Mouse (Mus musculus) macrophage (primary cell): Measurements from ENCODE around the gene Psmc3. TPM values are rescaled to one million over a fixed set of nuclear protein-coding genes. Genes with fewer than 3 reads are reported as not detected.
A peak's percentile ranks its signal among the peaks of the same experiment; 100 is the strongest.
"Not testable (repeated sequence)": the region's sequence is repeated elsewhere in the genome, so short reads cannot be mapped to it uniquely, and the experiment has no call there.

Experiments
- H3K27ac ChIP-seq: fragments of 350-480 bp; formaldehyde crosslinking; 2 replicates; pipeline ENCODE4 v1.9.0; 2021
- H3K36me3 ChIP-seq: fragments of 350-480 bp; formaldehyde crosslinking; 2 replicates; pipeline ENCODE4 v1.9.0; 2021; ENCODE audit errors: inconsistent target
- H3K4me3 ChIP-seq: fragments of 350-480 bp; formaldehyde crosslinking; 2 replicates; pipeline ENCODE4 v1.9.0; 2021; ENCODE audit errors: inconsistent target
- H3K79me2 ChIP-seq: fragments of 350-480 bp; formaldehyde crosslinking; 2 replicates; pipeline ENCODE4 v1.9.0; 2021; ENCODE audit errors: inconsistent target
- WGBS: methylation state at CpG from one replicate; pipeline ENCODE4 v1.1.7; 2026; ENCODE audit warnings: inconsistent platforms; ENCODE audit not compliant: missing documents; 5-methylcytosine and 5-hydroxymethylcytosine counted together
- polyA plus RNA-seq: library from polyadenylated mRNA; stranded (reverse); fragments of 250-400 nt; gene quantifications from 3 replicates; pipeline ENCODE4 v1.2.4, GENCODE M21; 2018; ENCODE audit warnings: inconsistent platforms

Gene Psmc3
- polyA plus RNA-seq, 1 experiment from 2014 or later: 321 TPM

- 0% methylated on average over 10 of the region's 10 CpGs for WGBS
- H3K4me3 ChIP-seq: peak overlapping the region; percentile 95
- peaks cover 30% of the 10 kb centered on the region for H3K36me3 ChIP-seq
- peak overlapping the region; percentile 100 for H3K27ac ChIP-seq
- H3K79me2 ChIP-seq: peaks cover 79% of the 10 kb centered on the region
Measured at GRCm38 (mm10) chr2:91097015-91097414, 43.2 kb downstream of the Psmc3 start.

- Histone ChIP-seq H3K4me3 (peak overlapping the region; percentile 95), H3K36me3 (peaks cover 37% of the 10 kb centered on the region), H3K27ac (peak overlapping the region; percentile 100), H3K79me2 (peaks cover 81% of the 10 kb centered on the region)
- 6% methylated on average over 2 of the region's 2 CpGs for WGBS
Measured at GRCm38 (mm10) chr2:91098156-91098555, 44.3 kb downstream of the Psmc3 start.

GRCm38 (mm10) chr2:91101124-91101740 is 47.4 kb downstream of the Psmc3 start:
- Histone ChIP-seq H3K36me3 (peaks cover 66% of the 10 kb centered on the region), H3K79me2 (peaks cover 100% of the 10 kb centered on the region), H3K27ac (peak overlapping the region; percentile 22; the same call in 1 of the 2 replicates), H3K4me3 (no peak overlapping the region)
- 9% methylated on average over 7 of the region's 7 CpGs for WGBS

- WGBS: 93% methylated on average over 3 of the region's 3 CpGs
- peaks cover 100% of the 10 kb centered on the region for H3K79me2 ChIP-seq
- H3K4me3 ChIP-seq: no peak overlapping the region
- H3K27ac ChIP-seq: no peak overlapping the region
- peaks cover 93% of the 10 kb centered on the region for H3K36me3 ChIP-seq
Measured at GRCm38 (mm10) chr2:91108156-91108555, 54.3 kb downstream of the Psmc3 start.

GRCm38 (mm10) chr2:91109241-91109640 is 55.4 kb downstream of the Psmc3 start:
- H3K27ac ChIP-seq: no peak overlapping the region
- H3K36me3 ChIP-seq: peaks cover 93% of the 10 kb centered on the region
- WGBS: 91% methylated on average over 5 of the region's 5 CpGs
- H3K4me3 ChIP-seq: no peak overlapping the region
- peaks cover 100% of the 10 kb centered on the region for H3K79me2 ChIP-seq

GRCm38 (mm10) chr2:91109807-91110385 is 56.1 kb downstream of the Psmc3 start:
- 82% methylated on average over 5 of the region's 5 CpGs for WGBS
- H3K36me3 ChIP-seq: peaks cover 93% of the 10 kb centered on the region

GRCm38 (mm10) chr2:91110429-91110828 is 56.6 kb downstream of the Psmc3 start:
- Histone ChIP-seq H3K79me2 (peaks cover 89% of the 10 kb centered on the region), H3K4me3 (no peak overlapping the region), H3K36me3 (peaks cover 89% of the 10 kb centered on the region), H3K27ac (no peak overlapping the region)
- 91% methylated on average over 6 of the region's 6 CpGs for WGBS

More at GRCm38 (mm10) chr2:91109807-91110385, 56.1 kb downstream of the Psmc3 start:
- Histone ChIP-seq H3K79me2 (peaks cover 95% of the 10 kb centered on the region), H3K4me3 (no peak overlapping the region), H3K27ac (no peak overlapping the region)

- Histone ChIP-seq H3K27ac (peak overlapping the region; percentile 77), H3K36me3 (peaks cover 88% of the 10 kb centered on the region), H3K79me2 (peaks cover 75% of the 10 kb centered on the region)
- not testable (repeated sequence) for H3K4me3 ChIP-seq
- 90% methylated on average over 3 of the region's 3 CpGs for WGBS
Measured at GRCm38 (mm10) chr2:91111832-91112231, 58.0 kb downstream of the Psmc3 start.

- peaks cover 82% of the 10 kb centered on the region for H3K36me3 ChIP-seq
- peaks cover 69% of the 10 kb centered on the region for H3K79me2 ChIP-seq
- H3K4me3 ChIP-seq: no peak overlapping the region
- peak overlapping the region; percentile 77 for H3K27ac ChIP-seq
- 56% methylated on average over 4 of the region's 4 CpGs for WGBS
Measured at GRCm38 (mm10) chr2:91112491-91112890, 58.7 kb downstream of the Psmc3 start.

- 48% methylated on average over 10 of the region's 10 CpGs for WGBS
- Histone ChIP-seq H3K27ac (peak overlapping the region; percentile 77), H3K4me3 (no peak overlapping the region), H3K36me3 (peaks cover 73% of the 10 kb centered on the region), H3K79me2 (peaks cover 60% of the 10 kb centered on the region)
Measured at GRCm38 (mm10) chr2:91113334-91113733, 59.5 kb downstream of the Psmc3 start.

- no peak overlapping the region for H3K4me3 ChIP-seq
- peaks cover 55% of the 10 kb centered on the region for H3K79me2 ChIP-seq
- peak overlapping the region; percentile 77 for H3K27ac ChIP-seq
- peaks cover 68% of the 10 kb centered on the region for H3K36me3 ChIP-seq
- WGBS: 90% methylated on average over 6 of the region's 6 CpGs
Measured at GRCm38 (mm10) chr2:91113852-91114251, 60.0 kb downstream of the Psmc3 start.

GRCm38 (mm10) chr2:91114781-91115577 is 61.2 kb downstream of the Psmc3 start:
- H3K4me3 ChIP-seq: no peak overlapping the region

GRCm38 (mm10) chr2:91115578-91115970 is 61.8 kb downstream of the Psmc3 start:
- 96% methylated on average over 12 of the region's 12 CpGs for WGBS

More at GRCm38 (mm10) chr2:91114781-91115577, 61.2 kb downstream of the Psmc3 start:
- 93% methylated on average over 36 of the region's 42 CpGs for WGBS
- Histone ChIP-seq H3K27ac (no peak overlapping the region), H3K36me3 (peaks cover 57% of the 10 kb centered on the region), H3K79me2 (peaks cover 44% of the 10 kb centered on the region)

More at GRCm38 (mm10) chr2:91115578-91115970, 61.8 kb downstream of the Psmc3 start:
- Histone ChIP-seq H3K79me2 (peaks cover 38% of the 10 kb centered on the region), H3K36me3 (peaks cover 53% of the 10 kb centered on the region), H3K4me3 (no peak overlapping the region), H3K27ac (no peak overlapping the region)
